Mouse (Mus musculus) testis, adult 2 months (tissue): ENCODE results near the gene Tctn1.

Experiments
- CTCF ChIP-seq: fragments of 200-500 bp; IDR thresholded peaks from 2 replicates; pipeline ENCODE4 v1.5.1; 2012; ENCODE audit warnings: low read depth, mild to moderate bottlenecking, inconsistent platforms, low read length, moderate library complexity; ENCODE audit not compliant: control insufficient read depth, insufficient read depth, insufficient replicate concordance
- POLR2A ChIP-seq: fragments of 200-500 bp; IDR thresholded peaks from 2 replicates; pipeline ENCODE4 v1.6.1; 2012; ENCODE audit warnings: low read depth, mild to moderate bottlenecking, inconsistent platforms, low read length, moderate library complexity; ENCODE audit not compliant: control insufficient read depth

GRCm38 (mm10) chr5:122302810-122303745 lies 38.8 kb upstream of the Tctn1 start:
- TF ChIP-seq CTCF (no peak), POLR2A (no peak)
